Mouse (Mus musculus) G1E (cell line): ENCODE results near the gene Sdf2l1. TPM values are rescaled to one million over a fixed set of nuclear protein-coding genes. Genes with fewer than 3 reads are reported as not detected.

Experiments
- ATAC-seq: 2 replicates; pipeline ENCODE4 v1.8.0; 2016; ENCODE audit warnings: mild to moderate bottlenecking; ENCODE audit not compliant: insufficient number of reproducible peaks, poor library complexity, low FRiP score, severe bottlenecking; ENCODE audit errors: extremely low read depth
- DNase-seq: peaks from one replicate; pipeline ENCODE4 v3.0.0; 2012; ENCODE audit warnings: low spot score
- H3K27me3 ChIP-seq: 2 replicates; pipeline ENCODE4 v1.6.1; 2012; ENCODE audit warnings: mild to moderate bottlenecking, low read length, inconsistent platforms; ENCODE audit not compliant: insufficient read depth
- H3K36me3 ChIP-seq: replicated peaks from 2 replicates; pipeline ENCODE3; 2012; ENCODE audit warnings: mild to moderate bottlenecking, inconsistent platforms
- H3K4me1 ChIP-seq: 2 replicates; pipeline ENCODE4 v1.6.1; 2012; ENCODE audit warnings: low read depth, low read length, inconsistent platforms, mixed read lengths; ENCODE audit not compliant: insufficient read depth
- H3K4me3 ChIP-seq: 2 replicates; pipeline ENCODE4 v1.5.1; 2012; ENCODE audit warnings: low read depth, mild to moderate bottlenecking, inconsistent platforms, low read length, moderate library complexity, mixed read lengths
- H3K9me3 ChIP-seq: replicated peaks from 2 replicates; pipeline ENCODE4 v1.6.1; 2012; ENCODE audit warnings: inconsistent platforms
- CTCF ChIP-seq: IDR thresholded peaks from 2 replicates; pipeline ENCODE4 v1.5.1; 2012; ENCODE audit warnings: low read depth, low read length, inconsistent platforms, mixed read lengths
- GATA1 ChIP-seq: IDR thresholded peaks from 2 replicates; pipeline ENCODE4 v1.6.1; 2012; ENCODE audit warnings: borderline replicate concordance, low read length, inconsistent platforms, mixed read lengths
- GATA2 ChIP-seq: IDR thresholded peaks from 2 replicates; pipeline ENCODE4 v1.6.1; 2012; ENCODE audit warnings: low read depth, low read length, inconsistent platforms, borderline replicate concordance
- POLR2AphosphoS5 ChIP-seq: IDR thresholded peaks from 2 replicates; pipeline ENCODE4 v1.6.1; 2012; ENCODE audit warnings: low read depth, low read length, inconsistent platforms; ENCODE audit not compliant: insufficient replicate concordance
- TAL1 ChIP-seq: conservative IDR thresholded peaks from 2 replicates; pipeline ENCODE4 v1.6.1; 2012; ENCODE audit warnings: low read depth, low read length, inconsistent platforms, mixed read lengths
- polyA plus RNA-seq: library from polyadenylated mRNA; stranded (reverse); fragments of >175 nt; gene quantifications from 2 replicates; pipeline ENCODE4 v1.2.3, GENCODE M21; 2012
- total RNA-seq, 2 experiments: library from RNA; stranded (forward) in 1 of 2; stranded (reverse) in 1 of 2; fragments of 200-1000 nt in 1 of 2; fragments of >200 nt in 1 of 2; fragmentation: Nextera tagmentation in 1 of 2; gene quantifications; 2 replicates each; pipeline ENCODE4 v1.2.3; 2014 to 2017

The Sdf2l1 gene
- total and polyA plus RNA-seq, 3 experiments: 16.5 to 74.7 (median 43.1) TPM

DNA sequence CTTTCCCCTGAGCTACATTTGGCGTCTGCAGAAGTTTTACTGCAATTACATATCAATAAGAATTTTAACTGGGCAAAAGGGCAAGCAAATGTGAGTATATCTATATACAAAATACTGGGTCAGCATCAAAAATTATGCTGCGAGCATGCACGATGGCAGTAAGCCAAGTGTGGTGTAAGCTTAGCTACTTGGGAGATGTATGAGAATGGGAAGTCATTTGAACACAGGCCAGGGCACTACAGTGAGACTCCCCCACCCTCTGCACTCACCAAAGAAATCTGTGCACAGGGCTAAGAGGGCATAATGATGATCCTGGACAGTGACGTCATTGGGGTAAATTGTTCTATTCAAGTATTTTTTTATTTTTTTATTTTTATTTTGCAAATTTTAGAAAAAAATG, 27.6 kb downstream of the Sdf2l1 start:
- no peak overlapping the region for H3K4me3 ChIP-seq
- TF ChIP-seq TAL1 (no peak), CTCF (no peak), GATA1 (no peak), POLR2AphosphoS5 (no peak), GATA2 (no peak)
- ATAC-seq: no peak
- H3K27me3 ChIP-seq: no peaks in the 10 kb centered on the region
- peaks cover 17% of the 10 kb centered on the region for H3K4me1 ChIP-seq
- H3K36me3 ChIP-seq: peaks cover 93% of the 10 kb centered on the region
- DNase-seq: no peak
- H3K9me3 ChIP-seq: no peaks in the 10 kb centered on the region

GRCm38 (mm10) chr16:17102630-17103220, 29.5 kb downstream of the Sdf2l1 start:
- Histone ChIP-seq H3K4me1 (peaks cover 10% of the 10 kb centered on the region), H3K9me3 (no peaks in the 10 kb centered on the region), H3K27me3 (no peaks in the 10 kb centered on the region), H3K4me3 (no peak overlapping the region), H3K36me3 (peaks cover 95% of the 10 kb centered on the region)
- no peak for TF ChIP-seq POLR2AphosphoS5
- no peak for TF ChIP-seq CTCF
- no peak for TF ChIP-seq GATA2
- ATAC-seq: no peak
- DNase-seq: no peak

DNA sequence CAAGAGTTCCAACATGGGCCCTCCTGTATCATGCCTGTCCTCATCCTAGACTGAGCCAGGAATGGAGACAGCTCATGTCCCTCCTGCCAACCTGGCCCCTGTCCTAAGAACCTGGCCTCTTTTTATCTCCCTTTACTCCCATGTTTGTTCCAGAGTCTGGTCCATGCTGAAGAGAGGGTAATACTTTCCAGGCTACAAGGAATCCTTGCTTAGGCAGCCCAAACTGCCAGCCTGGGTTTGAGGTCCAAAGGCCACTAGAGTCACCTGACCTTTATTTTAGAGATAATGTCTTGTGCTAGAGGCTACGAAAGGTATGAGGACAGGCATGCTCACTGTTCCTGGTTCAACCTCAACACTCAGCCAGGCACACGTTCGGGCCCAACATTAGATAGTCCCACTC, 35.2 kb downstream of the Sdf2l1 start:
- ATAC-seq (no peak), DNase-seq (no peak)
- Histone ChIP-seq H3K27me3 (no peaks in the 10 kb centered on the region), H3K4me1 (peaks cover 3% of the 10 kb centered on the region; the same call in 1 of the 2 replicates), H3K36me3 (peaks cover 99% of the 10 kb centered on the region), H3K9me3 (no peaks in the 10 kb centered on the region), H3K4me3 (no peak overlapping the region)
- TF ChIP-seq POLR2AphosphoS5 (no peak), CTCF (no peak)

DNA sequence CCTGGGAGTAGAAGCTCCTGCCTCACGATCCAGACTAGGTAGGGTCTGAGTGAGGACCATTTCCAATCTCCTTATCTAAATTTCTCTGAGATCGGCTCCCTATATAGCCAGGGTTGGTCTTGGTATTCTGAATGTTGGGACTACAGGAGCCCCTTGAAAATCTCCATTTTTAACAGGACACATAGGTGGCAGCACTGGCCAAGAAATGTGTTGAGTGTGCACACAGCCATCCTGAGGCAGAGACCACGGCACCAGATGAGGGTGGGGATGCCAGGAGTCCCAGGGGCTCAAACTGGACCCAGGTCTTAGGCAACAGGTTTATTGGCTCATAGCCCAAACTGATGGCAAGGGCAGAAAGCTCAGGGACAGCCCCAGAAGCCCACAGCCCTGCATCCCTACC, 43.8 kb downstream of the Sdf2l1 start:
- Histone ChIP-seq H3K4me1 (no peaks in the 10 kb centered on the region), H3K9me3 (no peaks in the 10 kb centered on the region), H3K36me3 (peaks cover 99% of the 10 kb centered on the region), H3K27me3 (no peaks in the 10 kb centered on the region), H3K4me3 (no peak overlapping the region)
- ATAC-seq (no peak), DNase-seq (no peak)
- no peak for TF ChIP-seq CTCF
- TF ChIP-seq GATA2: no peak
- no peak for TF ChIP-seq POLR2AphosphoS5
- TF ChIP-seq TAL1: no peak
- TF ChIP-seq GATA1: no peak

GRCm38 (mm10) chr16:17086669-17087193, 45.5 kb downstream of the Sdf2l1 start:
- DNase-seq (no peak), ATAC-seq (no peak)
- H3K27me3 ChIP-seq: no peaks in the 10 kb centered on the region
- H3K9me3 ChIP-seq: no peaks in the 10 kb centered on the region
- H3K4me3 ChIP-seq: no peak overlapping the region
- peaks cover 98% of the 10 kb centered on the region for H3K36me3 ChIP-seq
- TF ChIP-seq TAL1: no peak
- TF ChIP-seq GATA1: no peak
- TF ChIP-seq GATA2: no peak
- no peak for TF ChIP-seq POLR2AphosphoS5
- TF ChIP-seq CTCF: no peak
- no peaks in the 10 kb centered on the region for H3K4me1 ChIP-seq

GRCm38 (mm10) chr16:17086241-17086640, 45.9 kb downstream of the Sdf2l1 start:
- no peak overlapping the region for H3K4me3 ChIP-seq
- no peaks in the 10 kb centered on the region for H3K27me3 ChIP-seq
- ATAC-seq: no peak
- peaks cover 3% of the 10 kb centered on the region; the same call in 1 of the 2 replicates for H3K4me1 ChIP-seq
- TF ChIP-seq GATA2: no peak
- no peak for TF ChIP-seq POLR2AphosphoS5
- no peak for TF ChIP-seq GATA1
- no peak for TF ChIP-seq CTCF
- no peak for TF ChIP-seq TAL1
- no peak for DNase-seq
- no peaks in the 10 kb centered on the region for H3K9me3 ChIP-seq
- peaks cover 98% of the 10 kb centered on the region for H3K36me3 ChIP-seq

GRCm38 (mm10) chr16:17085636-17086035, 46.5 kb downstream of the Sdf2l1 start:
- Histone ChIP-seq H3K36me3 (peaks cover 94% of the 10 kb centered on the region), H3K9me3 (no peaks in the 10 kb centered on the region), H3K4me3 (no peak overlapping the region), H3K4me1 (peaks cover 3% of the 10 kb centered on the region; the same call in 1 of the 2 replicates), H3K27me3 (no peaks in the 10 kb centered on the region)
- no peak for TF ChIP-seq CTCF
- TF ChIP-seq TAL1: no peak
- no peak for TF ChIP-seq GATA1
- ATAC-seq (no peak), DNase-seq (no peak)
